ENCODE assay signal across 8 mouse cellular contexts in the genomic region with DNA sequence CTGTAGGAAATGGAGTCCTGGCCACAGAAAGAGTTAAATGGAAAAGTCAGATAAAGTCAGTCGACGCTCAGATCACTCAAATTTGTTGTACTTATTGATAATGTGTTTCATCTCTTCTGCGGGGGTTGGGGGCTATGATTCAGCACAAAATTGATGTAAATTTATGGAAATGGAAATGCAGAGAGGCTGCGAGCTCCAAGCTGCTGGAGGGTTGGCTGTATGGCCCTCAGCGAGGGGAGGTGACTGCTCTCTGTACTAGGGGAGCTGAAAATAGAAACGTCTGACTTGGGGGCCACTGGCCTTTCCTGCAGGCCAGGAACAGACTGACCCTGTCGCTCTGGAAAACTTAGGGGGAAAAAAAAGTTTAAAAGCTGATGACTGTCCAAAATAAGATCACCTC. TPM values are rescaled to one million over a fixed set of nuclear protein-coding genes. Genes with fewer than 3 reads are reported as not detected.
DNase-seq lines count a peak whose midpoint lies in the region; ATAC-seq and TF ChIP-seq lines count a peak whose summit lies in the region.

No protein-coding gene starts in this region.

- no peaks in the 10 kb centered on the region for H3K27me3 ChIP-seq in lung, postnatal 0 days (replicated peaks; ENCODE audit: insufficient read depth, low read length)
- H3K27me3 ChIP-seq in heart, embryonic 14.5 days (ENCODE audit: control insufficient read depth, insufficient read depth, low read length), result no peaks in the 10 kb centered on the region
- H3K27me3 ChIP-seq in limb, embryonic 15.5 days, result peaks cover 12% of the 10 kb centered on the region; the same call in 1 of the 2 replicates
- no peaks in the 10 kb centered on the region for H3K27me3 ChIP-seq in stomach, postnatal 0 days (ENCODE audit: control insufficient read depth, insufficient read depth, low read length)

- no peak for ATAC-seq in lung, postnatal 0 days
- no peak for ATAC-seq in heart, embryonic 14.5 days (ENCODE audit: insufficient number of reproducible peaks, insufficient read depth, low FRiP score, low read depth)
- no peak for ATAC-seq in limb, embryonic 15.5 days (ENCODE audit: insufficient number of reproducible peaks, low FRiP score, low TSS enrichment, low read depth)
- ATAC-seq in stomach, postnatal 0 days (ENCODE audit: low FRiP score, low TSS enrichment), result no peak

- TF ChIP-seq CTCF in lung, postnatal 0 days (IDR thresholded peaks at IDR 0.05), result no peak
- no peak for TF ChIP-seq CTCF in stomach, postnatal 0 days (IDR thresholded peaks at IDR 0.05; ENCODE audit: low read depth)

- peak overlapping the region; percentile 30 for H3K4me3 ChIP-seq in lung, postnatal 0 days (ENCODE audit: low read depth, low read length)
- H3K4me3 ChIP-seq in heart, embryonic 14.5 days (ENCODE audit: control insufficient read depth in 1 of 2, insufficient read depth in 1 of 2, low read depth in 1 of 2, low read length in 2 of 2), result peak overlapping the region; percentile 38 to 49
- peak overlapping the region; percentile 47 for H3K4me3 ChIP-seq in limb, embryonic 15.5 days
- H3K4me3 ChIP-seq in stomach, postnatal 0 days (ENCODE audit: low read depth, low read length), result peak overlapping the region; percentile 33

- peak overlapping the region; percentile 62 for H3K4me2 ChIP-seq in lung, postnatal 0 days (replicated peaks; ENCODE audit: low read depth, low read length)
- H3K4me2 ChIP-seq in heart, embryonic 14.5 days (ENCODE audit: low read length), result peak overlapping the region; percentile 69
- peak overlapping the region; percentile 70 for H3K4me2 ChIP-seq in limb, embryonic 15.5 days
- peak overlapping the region; percentile 81 for H3K4me2 ChIP-seq in stomach, postnatal 0 days (replicated peaks; ENCODE audit: low read depth)

- DNase-seq in lung, postnatal 0 days (ENCODE audit: low spot score), result no peak
- no peak for DNase-seq in lung, postnatal 25 days (ENCODE audit: low spot score)
- DNase-seq in stomach, postnatal 0 days (ENCODE audit: low spot score), result no peak
- no peak for DNase-seq in frontal cortex, postnatal 36 days (ENCODE audit: low spot score in 2 of 2)
- DNase-seq in ovary, postnatal 14 days (ENCODE audit: low spot score), result no peak
- DNase-seq in spleen, postnatal 4 days (ENCODE audit: low spot score in 2 of 2), result no peak

- no peaks in the 10 kb centered on the region for H3K9me3 ChIP-seq in lung, postnatal 0 days (ENCODE audit: low read length)
- peaks cover 3% of the 10 kb centered on the region for H3K9me3 ChIP-seq in heart, embryonic 14.5 days (ENCODE audit: control insufficient read depth, low read length)
- H3K9me3 ChIP-seq in limb, embryonic 15.5 days, result no peaks in the 10 kb centered on the region
- no peaks in the 10 kb centered on the region for H3K9me3 ChIP-seq in stomach, postnatal 0 days (ENCODE audit: control insufficient read depth, low read length)

- no peak for TF ChIP-seq EP300 in lung, postnatal 0 days (IDR thresholded peaks at IDR 0.05)
- no peak for TF ChIP-seq EP300 in stomach, postnatal 0 days (optimal IDR thresholded peaks at IDR 0.05)

- 0 out of 2 replicates have a peak overlapping the region, but pooled peaks have one; percentile 9 for H3K9ac ChIP-seq in lung, postnatal 0 days (replicated peaks; ENCODE audit: low read depth)
- peak overlapping the region; percentile 54 for H3K9ac ChIP-seq in heart, embryonic 14.5 days (ENCODE audit: low read length)
- H3K9ac ChIP-seq in limb, embryonic 15.5 days, result no peak overlapping the region; the same call in 1 of the 2 replicates
- peak overlapping the region; percentile 59; the same call in 1 of the 2 replicates for H3K9ac ChIP-seq in stomach, postnatal 0 days (ENCODE audit: low read length)

- 5% methylated on average over 7 of the region's 7 CpGs for WGBS in lung, postnatal 0 days
- 4% methylated on average over 7 of the region's 7 CpGs for WGBS in heart, embryonic 14.5 days
- WGBS in limb, embryonic 15.5 days, result 10% methylated on average over 7 of the region's 7 CpGs
- 9% methylated on average over 7 of the region's 7 CpGs for WGBS in stomach, postnatal 0 days

- H3K4me1 ChIP-seq in lung, postnatal 0 days (ENCODE audit: insufficient read depth, low read depth, low read length), result peaks cover 7% of the 10 kb centered on the region; the same call in 1 of the 2 replicates
- H3K4me1 ChIP-seq in heart, embryonic 14.5 days (ENCODE audit: control insufficient read depth in 2 of 2, insufficient read depth in 2 of 2, low read length in 2 of 2), result peaks cover 3 to 12% of the 10 kb centered on the region in 2 experiments; a peak in 3 of 4 replicates
- peaks cover 9% of the 10 kb centered on the region for H3K4me1 ChIP-seq in limb, embryonic 15.5 days
- no peaks in the 10 kb centered on the region for H3K4me1 ChIP-seq in stomach, postnatal 0 days (replicated peaks; ENCODE audit: control insufficient read depth, insufficient read depth)

- H3K36me3 ChIP-seq in lung, postnatal 0 days (ENCODE audit: insufficient read depth, low read length), result no peaks in the 10 kb centered on the region
- no peaks in the 10 kb centered on the region for H3K36me3 ChIP-seq in heart, embryonic 14.5 days (ENCODE audit: control insufficient read depth, insufficient read depth, low read length)
- H3K36me3 ChIP-seq in limb, embryonic 15.5 days, result no peaks in the 10 kb centered on the region
- H3K36me3 ChIP-seq in stomach, postnatal 0 days (ENCODE audit: control insufficient read depth, insufficient read depth, low read length), result no peaks in the 10 kb centered on the region

- H3K27ac ChIP-seq in lung, postnatal 0 days (ENCODE audit: low read length), result peak overlapping the region; percentile 71
- H3K27ac ChIP-seq in heart, embryonic 14.5 days (replicated peaks in 1 of 2; ENCODE audit: control insufficient read depth in 1 of 2, insufficient read depth in 1 of 2, low read depth in 2 of 2, low read length in 2 of 2), result peak overlapping the region; percentile 81 to 88
- no peak overlapping the region for H3K27ac ChIP-seq in limb, embryonic 15.5 days
- peak overlapping the region; percentile 77 for H3K27ac ChIP-seq in stomach, postnatal 0 days (replicated peaks)

RNA-seq across cellular contexts. Expression of a gene that starts 5.5 kb away (rescaled TPM):
- polyA plus RNA-seq in lung, postnatal 0 days (2015; fragmentation: Nextera tagmentation; extraction: Ambion mirVana), result 3.4 TPM in 2 replicates
- polyA plus RNA-seq in heart, embryonic 14.5 days (2014; fragmentation: Nextera tagmentation; extraction: Ambion mirVana), result 2.4 and 3.1 TPM in 2 replicates
- polyA plus RNA-seq in limb, embryonic 15.5 days (2015; fragmentation: Nextera tagmentation; extraction: Ambion mirVana), result 2.8 and 3.3 TPM in 2 replicates
- 3.4 and 3.7 TPM in 2 replicates for polyA plus RNA-seq in stomach, postnatal 0 days (2015; fragmentation: Nextera tagmentation; extraction: Ambion mirVana)
